Mouse (Mus musculus) spleen, postnatal 14 days (tissue): ENCODE results near the gene Dmrt3.

Source experiments
- DNase-seq, 2 experiments: peaks; one replicate each; pipeline ENCODE4 v3.0.0; 2021 to 2022; ENCODE audit warnings: low spot score in 2 of 2

The Dmrt3 gene

DNA sequence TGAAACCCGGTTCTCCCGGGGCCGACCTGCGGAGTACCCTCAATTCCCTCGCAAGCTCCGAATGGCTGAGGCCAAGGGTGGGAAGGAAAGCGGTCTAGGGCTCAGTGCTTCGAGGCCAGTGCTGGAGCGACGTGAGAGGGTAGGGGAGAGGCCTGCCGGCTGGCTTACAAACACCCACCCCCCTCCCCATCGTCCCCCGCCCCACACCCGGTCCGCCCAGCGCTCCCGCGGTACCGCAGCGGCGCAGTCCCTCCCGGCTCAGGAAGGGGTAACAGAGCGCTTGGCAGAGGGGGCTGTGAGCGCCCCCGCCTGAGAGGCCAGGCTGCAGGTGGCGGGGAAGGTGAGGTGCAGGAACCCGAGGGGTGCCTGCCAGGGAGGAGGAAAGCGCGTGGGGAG lies at the start of gene Dmrt3:
Gene Dmrt3 (plus strand): TSS at position 287 of the 396 bp plus-strand sequence.
- DNase-seq: no peak

DNA sequence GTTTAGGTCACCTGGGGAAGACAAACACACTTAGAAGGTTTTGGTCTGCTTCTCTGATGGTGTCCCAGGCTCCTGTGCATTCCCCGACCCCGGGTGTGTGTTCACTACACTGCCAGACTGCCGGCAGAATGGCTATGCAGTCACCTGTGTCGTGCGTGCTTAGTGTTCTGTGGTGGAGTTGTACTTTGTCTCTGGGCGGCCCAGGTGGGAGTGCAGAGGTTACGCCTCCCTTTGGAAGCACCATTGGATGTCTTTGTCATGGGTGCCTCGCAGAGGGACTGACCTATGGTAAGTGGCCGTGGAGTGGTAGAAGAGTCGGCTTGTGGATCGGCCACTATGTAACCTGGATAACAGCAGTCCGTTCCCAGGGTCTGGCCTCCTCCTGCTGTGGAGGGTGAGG lies 45.7 kb upstream of the Dmrt3 start:
- no peak for DNase-seq

DNA sequence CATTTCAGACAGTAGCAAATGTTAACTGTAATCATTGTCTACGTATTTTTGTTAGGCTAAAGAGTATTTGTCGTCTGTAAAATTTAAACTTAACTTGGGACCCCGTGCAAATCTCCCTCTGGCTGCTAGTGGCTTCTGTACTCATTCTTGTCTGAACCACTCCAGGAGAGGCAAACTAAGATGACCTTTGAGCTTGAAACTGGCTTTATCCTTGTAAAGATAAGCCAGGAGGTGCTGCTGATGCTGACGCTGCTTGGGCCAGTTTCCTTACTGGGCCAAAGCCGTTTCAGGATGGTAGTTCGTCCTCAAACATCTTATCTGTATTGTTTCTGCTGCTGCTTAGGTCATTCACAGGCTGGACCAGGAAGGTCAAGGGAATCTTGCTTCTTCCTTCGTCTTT lies 40.3 kb upstream of the Dmrt3 start:
- DNase-seq: no peak

DNA sequence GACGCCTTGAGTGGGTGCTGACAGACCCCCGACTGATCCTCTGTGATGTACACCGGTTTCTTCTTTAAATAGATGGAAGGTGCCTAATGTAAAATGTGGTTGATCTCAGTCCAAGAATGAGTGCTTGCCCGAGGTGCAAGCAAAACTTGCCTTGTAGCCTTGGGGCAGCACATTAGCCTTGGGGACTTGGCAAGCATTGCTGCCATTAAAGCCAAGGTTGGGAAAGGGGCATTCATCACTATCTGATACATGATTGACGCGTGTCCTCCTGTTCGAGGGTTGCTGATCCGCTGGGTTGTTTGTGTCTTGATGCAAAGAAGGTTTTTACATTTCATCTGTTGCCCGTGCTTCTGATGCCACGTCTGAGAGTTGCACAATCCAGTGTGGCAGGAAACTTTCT lies 35.7 kb upstream of the Dmrt3 start:
- DNase-seq: no peak

DNA sequence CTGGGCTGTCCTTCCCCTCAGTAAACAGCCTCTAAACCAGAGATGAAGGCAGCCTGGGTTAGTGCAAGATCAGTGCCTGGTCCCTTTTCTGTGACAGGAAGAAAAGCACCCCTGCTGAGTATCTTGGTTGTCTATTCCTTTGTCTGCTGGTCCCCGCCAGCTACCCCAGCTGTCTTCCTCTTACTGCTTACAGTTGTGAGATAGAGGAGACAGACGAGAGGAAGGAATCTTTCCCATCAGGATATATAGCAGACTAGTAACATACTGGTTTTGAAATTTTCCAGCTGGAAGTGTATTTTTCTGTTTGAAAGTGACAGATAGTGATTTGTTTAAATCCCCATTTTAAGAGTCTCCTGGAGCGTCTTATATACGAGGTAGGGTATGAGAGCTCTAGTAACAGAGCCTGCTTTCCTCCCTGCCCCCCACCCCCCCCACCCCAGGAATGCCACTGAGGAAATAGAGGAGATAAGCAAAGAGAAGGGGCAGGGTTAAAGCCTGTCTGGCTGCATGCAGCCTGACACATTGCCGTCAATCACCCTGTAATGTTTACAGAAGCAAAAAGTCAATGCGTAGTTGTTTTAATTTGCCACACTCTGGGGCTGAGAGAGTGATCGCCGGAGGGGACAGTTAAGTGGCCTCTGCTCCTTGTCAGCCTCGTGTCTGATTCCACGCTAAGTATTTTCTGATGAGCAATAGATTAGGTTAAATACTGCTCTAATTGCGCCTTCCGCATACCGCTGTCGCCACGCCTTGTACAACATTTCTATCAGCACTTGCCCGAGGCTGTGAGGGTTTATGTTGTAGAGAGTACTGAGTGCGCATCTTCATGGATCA lies 34.9 kb upstream of the Dmrt3 start:
- no peak for DNase-seq

DNA sequence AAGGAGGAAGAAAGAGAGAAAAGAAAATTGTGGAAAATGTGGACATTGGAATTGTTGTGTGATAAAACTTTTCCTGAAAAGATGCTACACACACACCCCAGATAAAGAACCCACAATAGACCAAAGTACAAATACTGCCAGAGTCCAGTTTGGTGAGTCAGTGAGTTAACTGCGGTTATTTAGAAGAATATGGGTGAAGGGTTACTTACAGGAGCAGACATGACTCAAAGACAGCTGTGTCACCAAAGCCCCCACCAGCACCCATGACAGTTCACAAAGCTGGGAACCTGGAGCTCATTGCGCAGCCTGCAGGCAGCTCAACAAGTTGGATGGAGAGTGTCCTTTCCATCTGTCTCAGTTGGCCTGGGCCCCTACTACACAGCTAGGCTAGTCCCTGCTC lies 31.7 kb upstream of the Dmrt3 start:
- no peak for DNase-seq

DNA sequence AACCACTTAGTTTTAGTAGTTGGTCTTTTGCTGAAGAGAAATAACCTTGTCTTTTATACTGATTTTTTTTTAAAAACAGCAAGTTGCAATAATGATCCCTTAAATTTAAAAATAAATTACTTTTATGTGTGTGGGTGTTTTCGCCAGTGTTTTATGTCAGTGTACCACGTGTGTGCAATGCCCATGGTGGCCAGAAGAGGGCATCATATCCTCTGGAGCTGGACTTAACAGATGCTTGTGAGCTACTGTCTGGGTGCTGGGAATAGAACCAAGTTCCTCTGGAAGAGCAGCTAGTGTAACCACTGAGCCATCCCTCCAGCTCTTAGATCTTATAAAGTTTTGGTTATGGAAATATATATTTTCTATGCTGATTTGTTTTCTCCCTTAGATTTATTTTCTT lies 30.7 kb upstream of the Dmrt3 start:
- DNase-seq: no peak

DNA sequence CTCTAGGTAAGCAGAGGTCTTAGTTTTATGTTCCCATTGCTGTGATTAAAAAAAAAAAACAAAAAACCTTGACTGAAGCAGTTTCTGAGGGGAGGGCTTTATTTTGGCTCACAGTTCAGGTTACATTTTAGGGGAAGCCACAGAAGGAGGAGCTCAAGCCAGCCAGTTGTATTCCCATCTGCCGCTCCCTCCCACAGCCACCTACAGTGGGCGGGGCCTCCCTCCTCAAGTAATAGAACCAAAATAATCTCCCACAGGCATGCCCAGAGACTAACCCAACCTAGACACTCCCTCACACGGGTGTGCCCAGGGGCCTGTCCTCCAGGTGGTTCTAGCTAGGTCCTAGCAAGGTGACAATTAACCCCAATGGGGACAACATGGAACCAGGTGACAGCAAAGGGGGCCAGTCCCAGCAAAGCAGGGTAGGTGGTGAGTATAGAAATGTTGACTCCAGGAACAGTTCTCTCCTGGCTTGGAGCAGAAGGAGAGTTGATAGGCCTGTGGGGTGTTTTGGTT lies 12.3 kb upstream of the Dmrt3 start:
- DNase-seq: no peak

DNA sequence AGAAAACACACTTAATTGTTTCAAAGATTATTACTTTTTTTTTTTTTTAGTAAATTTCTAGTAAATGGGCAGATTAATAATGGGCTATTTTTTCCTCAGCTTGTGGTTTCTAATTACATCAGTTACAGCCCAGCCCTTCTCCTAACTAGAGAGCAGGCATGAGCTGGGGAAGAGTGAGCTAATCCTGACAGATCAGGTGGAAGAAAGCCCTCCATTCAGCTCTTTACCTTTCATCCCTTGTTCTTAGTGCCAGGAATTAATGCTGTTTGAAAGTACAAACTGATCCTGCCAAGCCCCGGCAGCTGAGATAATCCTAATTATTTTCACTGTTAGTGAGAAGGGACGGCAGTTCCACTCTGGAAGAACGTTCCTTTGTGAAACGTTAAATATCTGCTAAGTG lies 11.5 kb upstream of the Dmrt3 start:
- no peak for DNase-seq

DNA sequence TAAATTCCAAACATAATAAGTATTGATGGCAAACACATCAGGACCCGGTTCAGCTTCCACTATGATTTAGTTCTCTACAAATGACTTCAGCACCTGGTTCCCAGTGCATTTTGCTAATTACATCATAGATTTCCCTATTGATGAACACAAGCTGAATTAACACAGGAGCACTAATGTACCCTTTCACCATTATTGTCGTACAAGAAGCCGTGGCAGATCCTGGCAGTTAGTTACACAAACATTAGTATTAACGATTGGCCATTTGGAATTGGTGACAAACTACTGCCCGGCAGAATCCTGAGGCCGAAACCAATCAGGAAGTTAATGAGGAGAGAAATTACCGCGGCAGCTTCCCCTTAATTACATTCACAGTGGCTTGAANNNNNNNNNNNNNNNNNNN lies 8.1 kb upstream of the Dmrt3 start:
- DNase-seq: no peak

DNA sequence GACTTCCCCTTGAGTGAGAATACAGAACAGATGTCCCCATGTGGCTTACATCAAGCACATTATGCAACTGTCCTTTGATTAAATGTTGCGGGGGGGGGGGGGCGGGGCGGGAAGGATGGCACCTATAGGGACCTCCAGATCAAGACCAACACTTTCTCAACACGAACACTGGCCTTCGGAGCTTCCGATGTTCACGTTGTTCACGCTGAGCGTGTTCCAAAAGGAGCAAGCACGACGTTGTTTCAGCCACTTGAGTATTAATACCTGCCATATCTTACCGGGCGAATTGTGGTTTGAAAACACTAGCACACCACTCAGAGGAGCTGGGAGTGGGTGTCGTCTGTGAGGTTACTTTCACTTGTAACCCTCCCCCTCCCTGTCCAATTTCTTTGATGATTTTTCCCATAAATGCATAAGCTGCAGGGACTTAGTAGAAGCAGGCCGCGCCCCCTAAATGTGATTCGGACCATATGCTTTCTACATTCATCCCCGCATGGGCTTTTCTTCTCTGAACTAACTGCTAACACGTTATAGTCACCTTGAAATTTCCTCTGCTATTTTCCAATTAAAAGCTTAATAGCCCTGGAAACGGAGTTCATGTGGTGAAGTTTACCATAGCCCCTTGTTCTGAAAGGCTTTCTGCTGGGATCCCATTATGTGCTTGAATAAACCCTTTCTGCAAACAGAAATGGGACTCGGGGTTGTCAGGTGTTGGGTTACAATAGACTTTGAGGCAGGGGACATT lies 2.5 kb upstream of the Dmrt3 start:
- no peak for DNase-seq

DNA sequence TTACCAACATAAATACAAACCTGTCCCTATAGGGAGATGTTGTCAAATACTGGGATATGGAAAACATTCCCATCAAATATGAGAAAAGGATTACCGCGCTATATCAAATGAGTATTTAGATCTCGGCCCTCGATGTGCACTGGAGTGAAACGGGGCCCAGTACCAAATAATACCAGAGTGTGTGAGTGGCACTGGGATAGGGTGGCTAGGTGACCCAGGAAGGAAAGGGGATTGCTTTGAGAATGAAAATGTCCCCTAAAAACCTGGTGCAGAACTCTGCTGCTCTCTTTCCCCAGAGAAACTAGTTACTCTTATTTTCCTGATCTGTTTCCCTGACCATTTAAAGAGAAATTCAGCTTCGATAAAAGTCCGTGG lies 1.9 kb upstream of the Dmrt3 start:
- no peak for DNase-seq

DNA sequence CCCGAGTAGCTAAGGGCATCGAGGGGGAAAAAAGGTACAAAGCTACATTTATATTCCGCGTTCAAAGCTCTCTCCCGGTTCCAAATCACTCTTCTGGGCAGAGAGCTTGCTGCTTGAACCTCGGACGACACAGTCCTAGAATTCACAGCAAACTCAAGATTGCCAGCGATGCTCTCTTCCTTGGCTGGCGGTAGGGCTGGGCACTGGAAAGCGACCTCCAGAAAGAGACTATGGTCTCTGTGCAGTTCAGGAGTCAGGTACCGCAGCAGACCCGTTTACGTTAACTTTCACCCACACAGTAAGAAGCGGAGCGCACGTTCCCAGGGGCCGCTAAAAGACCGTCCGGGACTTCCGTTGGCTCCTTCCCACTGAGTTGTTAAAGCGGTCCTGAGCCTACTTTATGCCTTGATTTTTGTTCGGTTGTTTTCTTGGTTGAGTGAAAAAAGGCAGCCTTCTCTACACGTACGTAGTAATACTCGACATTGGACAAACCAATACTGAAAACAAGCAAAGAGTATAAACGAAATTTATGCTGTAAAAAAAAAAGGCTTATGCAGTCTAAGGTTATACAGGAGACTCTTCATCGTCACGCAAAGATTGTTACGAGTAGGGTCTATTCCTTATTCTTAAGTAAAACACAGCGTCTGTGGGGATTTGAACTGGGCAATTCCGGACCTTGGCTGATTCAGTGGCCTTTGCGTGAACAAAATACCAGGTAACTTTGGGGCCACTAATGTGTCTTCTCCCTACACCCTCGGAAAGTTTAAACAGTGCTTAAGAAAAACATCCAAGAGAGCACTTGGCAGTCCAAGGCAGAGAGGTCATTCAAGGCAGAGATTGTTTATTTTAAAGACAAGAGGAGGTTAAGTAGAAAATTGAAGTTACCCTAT lies 895 bp upstream of the Dmrt3 start:
- DNase-seq: no peak

DNA sequence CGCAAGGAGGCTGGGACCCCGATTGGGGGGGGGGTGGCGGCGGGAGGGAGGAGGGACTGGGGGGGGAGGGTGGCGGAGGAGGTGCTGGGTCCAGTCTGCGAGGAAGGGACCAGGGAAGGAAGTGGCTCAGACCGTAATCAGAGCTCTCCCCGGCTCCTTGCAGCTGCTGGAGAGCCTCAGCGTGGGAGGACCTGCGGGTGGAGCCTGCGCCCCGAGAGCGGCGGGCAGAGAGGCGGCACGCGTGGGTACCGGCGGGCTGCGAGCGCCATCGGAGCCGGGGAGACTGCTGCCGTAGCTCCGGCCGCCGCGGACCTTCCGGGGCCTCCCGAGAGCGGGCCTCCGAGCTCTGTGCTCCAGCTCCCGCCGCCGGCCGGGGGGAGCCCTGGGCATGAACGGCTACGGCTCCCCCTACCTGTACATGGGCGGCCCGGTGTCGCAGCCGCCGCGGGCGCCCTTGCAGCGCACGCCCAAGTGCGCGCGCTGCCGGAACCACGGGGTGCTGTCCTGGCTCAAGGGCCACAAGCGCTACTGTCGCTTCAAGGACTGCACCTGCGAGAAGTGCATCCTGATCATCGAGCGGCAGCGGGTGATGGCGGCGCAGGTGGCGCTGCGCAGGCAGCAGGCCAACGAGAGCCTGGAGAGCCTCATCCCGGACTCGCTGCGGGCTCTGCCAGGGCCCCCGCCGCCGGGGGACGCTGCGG lies 460 bp downstream of the Dmrt3 start:
- DNase-seq: no peak

DNA sequence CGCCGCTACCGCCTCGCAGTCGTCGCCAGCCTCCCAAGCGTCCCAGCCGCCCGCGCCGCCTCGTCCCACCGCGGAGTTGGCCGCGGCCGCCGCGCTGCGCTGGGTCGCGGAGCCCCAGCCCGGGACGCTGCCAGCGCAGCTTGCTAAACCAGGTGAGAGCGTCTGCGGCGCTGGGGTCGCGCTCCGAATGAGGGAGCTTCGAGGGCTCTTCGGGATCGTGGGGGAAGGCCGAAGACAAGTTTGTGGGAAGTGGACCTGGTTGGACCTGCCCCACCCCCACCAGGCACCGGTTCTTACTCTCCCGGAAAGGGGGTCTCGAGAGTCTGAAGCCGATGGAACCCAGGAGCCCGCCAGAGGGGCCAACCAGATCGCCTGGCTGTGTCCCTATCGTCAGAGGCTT lies 1.0 kb downstream of the Dmrt3 start:
- no peak for DNase-seq

DNA sequence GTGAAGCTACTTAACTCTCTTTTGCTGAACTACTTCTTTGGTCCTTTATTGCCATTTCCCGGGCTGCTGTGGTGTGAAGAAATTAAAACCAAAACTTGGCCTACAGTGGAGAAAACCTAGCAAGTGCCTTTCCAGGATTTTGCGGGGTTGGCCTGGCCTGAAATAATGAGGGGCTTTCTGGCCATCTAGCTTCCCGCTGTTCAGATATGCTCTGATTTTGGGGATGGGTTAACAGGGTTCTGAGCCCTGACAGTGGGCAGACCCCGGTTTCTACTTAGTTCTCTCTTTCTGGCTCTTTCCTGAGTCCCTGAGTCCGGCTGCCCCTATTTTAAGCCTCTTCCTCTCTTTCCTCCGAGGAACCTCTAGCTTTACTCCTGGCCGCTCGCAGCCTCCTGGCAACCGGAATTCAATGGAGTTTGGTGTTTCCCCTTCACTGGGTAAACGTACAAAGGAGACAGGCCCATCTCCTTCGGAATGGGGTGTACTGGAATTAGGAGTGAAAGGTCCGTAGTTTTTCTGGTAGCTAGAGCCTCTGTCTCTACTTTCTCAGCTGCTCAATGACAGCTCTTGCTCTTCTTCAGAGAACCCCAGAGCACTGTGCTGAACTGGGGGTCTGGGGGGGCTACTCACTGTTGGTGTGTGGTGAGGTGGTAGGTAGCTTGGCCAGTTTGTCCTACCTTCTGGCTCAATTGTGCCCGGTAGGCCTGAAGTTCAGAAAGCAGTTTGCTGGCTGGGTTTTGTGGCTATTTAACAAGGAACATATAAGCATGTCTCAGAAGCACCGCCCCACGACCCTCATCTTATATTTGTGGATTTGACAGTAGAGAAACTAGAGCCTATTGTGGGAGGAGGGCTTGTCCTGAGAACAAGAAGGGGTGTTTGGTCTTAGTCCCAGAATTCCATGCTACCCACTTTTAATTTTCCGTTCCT lies 2.0 kb downstream of the Dmrt3 start:
- no peak for DNase-seq

DNA sequence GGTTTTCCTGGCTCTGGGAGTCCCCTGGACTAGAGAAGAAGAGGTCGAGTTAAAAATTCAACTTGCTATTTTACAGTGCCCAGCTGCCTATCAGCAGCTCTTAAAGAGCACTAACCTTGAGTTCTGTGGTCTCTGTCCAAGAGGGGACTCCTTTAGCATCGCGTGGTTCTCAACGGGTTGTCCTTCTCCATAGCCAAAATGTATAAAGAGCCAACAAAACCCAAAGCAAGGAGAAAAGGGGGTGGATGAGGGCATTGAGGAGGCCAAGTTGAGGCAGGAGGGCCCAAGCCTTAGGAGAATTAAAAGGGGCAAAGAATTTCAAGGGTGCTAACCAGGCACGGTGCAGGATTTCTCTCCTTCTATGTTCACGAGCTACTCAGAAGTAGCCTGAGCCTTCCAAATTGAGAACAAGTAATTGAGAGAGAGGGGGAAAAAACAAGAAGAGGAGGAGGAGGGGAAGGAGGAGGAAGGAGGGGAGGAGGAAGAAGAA lies 2.8 kb downstream of the Dmrt3 start:
- DNase-seq: no peak

DNA sequence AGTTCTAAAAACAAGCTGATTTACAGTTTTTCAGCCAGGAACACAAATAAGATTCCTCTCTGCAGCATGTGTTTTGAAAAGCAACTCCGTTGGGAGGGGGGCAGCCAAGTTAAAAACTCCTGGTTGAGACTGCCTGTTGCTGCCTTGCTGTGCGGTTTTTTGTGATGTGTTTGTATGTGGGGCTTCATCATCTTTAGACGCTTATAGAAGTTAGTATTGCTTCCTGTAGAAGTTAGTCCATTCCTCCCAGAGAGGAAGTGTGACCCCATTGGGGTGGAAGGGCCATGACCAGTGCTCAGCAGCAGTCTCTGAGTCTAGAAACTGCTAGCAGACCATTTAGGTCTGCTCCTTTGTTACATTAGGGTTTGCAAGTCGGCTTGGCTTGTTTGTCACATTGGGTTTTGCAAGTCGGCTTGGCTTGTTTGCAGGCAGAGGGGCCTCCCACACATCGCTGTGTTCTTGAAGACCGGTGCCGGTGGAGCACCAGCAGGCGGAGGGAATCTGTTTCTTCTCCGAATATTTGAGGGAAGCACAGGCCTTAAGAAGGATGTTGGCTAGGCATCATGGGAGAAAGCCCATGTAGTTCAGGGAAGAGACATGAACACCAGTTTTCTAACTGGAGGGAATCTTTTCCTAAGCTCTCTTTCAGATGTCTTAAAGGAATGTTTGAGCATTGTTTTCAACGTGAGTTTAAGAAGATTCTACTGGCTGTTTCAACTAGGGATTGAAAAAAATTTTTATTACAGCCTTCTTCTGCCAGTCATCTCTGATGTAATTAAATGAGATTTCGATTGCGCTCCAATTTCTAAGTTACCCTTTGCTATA lies 3.6 kb downstream of the Dmrt3 start:
- no peak for DNase-seq

DNA sequence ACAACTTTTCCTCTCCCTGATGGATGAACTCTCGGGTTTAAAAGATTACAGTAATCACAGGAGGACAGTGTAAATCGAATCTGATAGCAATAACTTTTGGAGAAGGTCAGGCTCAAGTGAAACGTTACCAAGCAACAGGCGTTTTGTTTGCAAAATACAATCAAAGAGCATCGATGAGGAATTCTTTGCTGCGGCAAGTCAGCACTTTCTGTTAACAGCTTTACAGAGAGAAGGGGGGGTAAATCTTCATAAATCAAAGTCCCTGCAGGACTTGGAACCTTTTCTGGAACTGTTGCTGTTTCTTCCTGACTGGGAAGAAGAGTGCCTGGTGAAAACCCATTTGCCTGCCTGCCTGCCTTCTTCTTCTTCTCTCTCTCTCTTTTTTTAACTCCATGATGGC lies 5.8 kb downstream of the Dmrt3 start:
- DNase-seq: no peak
